Mouse (Mus musculus): ENCODE data around the gene Mrps21. TPM values are rescaled to one million over a fixed set of nuclear protein-coding genes. Genes with fewer than 3 reads are reported as not detected.
A peak's percentile ranks its signal among the peaks of the same experiment; 100 is the strongest.

Gene Mrps21
- total and polyA plus RNA-seq, 3 experiments = 40.2 to 624 (median 190) TPM

GRCm38 (mm10) chr3:95892066-95893052, 21.0 kb upstream of the Mrps21 start:
- DNase-seq (ENCODE audit: low spot score) (no peak), ATAC-seq (ENCODE audit: extremely low read depth, insufficient number of reproducible peaks, low FRiP score, poor library complexity, severe bottlenecking) (no peak)
- TF ChIP-seq GATA1 (IDR thresholded peaks at IDR 0.05; ENCODE audit: borderline replicate concordance, low read length) = no peak
- TF ChIP-seq POLR2AphosphoS5 (IDR thresholded peaks at IDR 0.05; ENCODE audit: insufficient replicate concordance, low read depth, low read length) = no peak
- no peak for TF ChIP-seq GATA2 (IDR thresholded peaks at IDR 0.05; ENCODE audit: borderline replicate concordance, low read depth, low read length)
- no peak for TF ChIP-seq CTCF (IDR thresholded peaks at IDR 0.05; ENCODE audit: low read depth, low read length)
- TF ChIP-seq TAL1 (conservative IDR thresholded peaks at IDR 0.05; ENCODE audit: low read depth, low read length) = no peak
- Histone ChIP-seq H3K4me3 (ENCODE audit: low read depth, low read length) (peak overlapping the region; percentile 11; the same call in 1 of the 2 replicates), H3K36me3 (replicated peaks) (peaks cover 29% of the 10 kb centered on the region), H3K4me1 (ENCODE audit: insufficient read depth, low read depth, low read length) (peaks cover 37% of the 10 kb centered on the region), H3K9me3 (replicated peaks) (no peaks in the 10 kb centered on the region), H3K27me3 (ENCODE audit: insufficient read depth, low read length) (no peaks in the 10 kb centered on the region)

- Histone ChIP-seq H3K27me3 (ENCODE audit: insufficient read depth, low read length) (no peaks in the 10 kb centered on the region), H3K9me3 (replicated peaks) (no peaks in the 10 kb centered on the region), H3K36me3 (replicated peaks) (peaks cover 36% of the 10 kb centered on the region), H3K4me1 (ENCODE audit: insufficient read depth, low read depth, low read length) (peaks cover 37% of the 10 kb centered on the region), H3K4me3 (ENCODE audit: low read depth, low read length) (peak within 1 kb of the TSS; percentile 11; the same call in 1 of the 2 replicates)
- TF ChIP-seq GATA1 (IDR thresholded peaks at IDR 0.05; ENCODE audit: borderline replicate concordance, low read length) (no peak), POLR2AphosphoS5 (IDR thresholded peaks at IDR 0.05; ENCODE audit: insufficient replicate concordance, low read depth, low read length) (no peak), CTCF (IDR thresholded peaks at IDR 0.05; ENCODE audit: low read depth, low read length) (no peak), TAL1 (conservative IDR thresholded peaks at IDR 0.05; ENCODE audit: low read depth, low read length) (no peak), GATA2 (IDR thresholded peaks at IDR 0.05; ENCODE audit: borderline replicate concordance, low read depth, low read length) (no peak)
- no peak for ATAC-seq (ENCODE audit: extremely low read depth, insufficient number of reproducible peaks, low FRiP score, poor library complexity, severe bottlenecking)
- DNase-seq (ENCODE audit: low spot score) = peak; percentile 42
Observed at GRCm38 (mm10) chr3:95891211-95892065, 20.1 kb upstream of the Mrps21 start, which contains the start of gene BC028528. Gene BC028528, minus strand, starts transcription at chr3:95892005.

DNA sequence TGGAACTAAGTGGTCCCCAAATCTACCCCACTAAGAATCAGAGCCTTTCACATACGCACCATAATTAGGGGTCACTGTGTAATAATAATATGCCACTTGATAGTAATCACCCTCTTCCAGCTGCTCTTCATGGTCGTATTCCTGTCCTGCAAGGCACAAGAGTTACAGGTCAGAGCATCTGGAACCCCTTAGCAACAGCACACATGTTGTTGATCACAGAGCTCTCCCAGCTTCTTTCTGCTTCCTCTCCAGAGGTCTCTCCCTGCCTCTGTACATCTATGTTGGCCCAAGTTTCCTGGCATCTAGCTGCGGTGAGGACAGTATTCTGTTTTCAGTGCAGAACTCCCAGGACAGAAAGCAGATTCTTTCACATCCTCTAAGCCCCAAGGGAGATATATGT, 18.3 kb upstream of the Mrps21 start:
- ATAC-seq (ENCODE audit: extremely low read depth, insufficient number of reproducible peaks, low FRiP score, poor library complexity, severe bottlenecking) (no peak), DNase-seq (ENCODE audit: low spot score) (no peak)
- TF ChIP-seq POLR2AphosphoS5 (IDR thresholded peaks at IDR 0.05; ENCODE audit: insufficient replicate concordance, low read depth, low read length) (no peak), TAL1 (conservative IDR thresholded peaks at IDR 0.05; ENCODE audit: low read depth, low read length) (no peak), GATA2 (IDR thresholded peaks at IDR 0.05; ENCODE audit: borderline replicate concordance, low read depth, low read length) (no peak), CTCF (IDR thresholded peaks at IDR 0.05; ENCODE audit: low read depth, low read length) (no peak), GATA1 (IDR thresholded peaks at IDR 0.05; ENCODE audit: borderline replicate concordance, low read length) (no peak)
- H3K4me1 ChIP-seq (ENCODE audit: insufficient read depth, low read depth, low read length) = peaks cover 26% of the 10 kb centered on the region
- peaks cover 38% of the 10 kb centered on the region for H3K36me3 ChIP-seq (replicated peaks)
- no peak overlapping the region for H3K4me3 ChIP-seq (ENCODE audit: low read depth, low read length)
- H3K9me3 ChIP-seq (replicated peaks) = no peaks in the 10 kb centered on the region
- no peaks in the 10 kb centered on the region for H3K27me3 ChIP-seq (ENCODE audit: insufficient read depth, low read length)

DNA sequence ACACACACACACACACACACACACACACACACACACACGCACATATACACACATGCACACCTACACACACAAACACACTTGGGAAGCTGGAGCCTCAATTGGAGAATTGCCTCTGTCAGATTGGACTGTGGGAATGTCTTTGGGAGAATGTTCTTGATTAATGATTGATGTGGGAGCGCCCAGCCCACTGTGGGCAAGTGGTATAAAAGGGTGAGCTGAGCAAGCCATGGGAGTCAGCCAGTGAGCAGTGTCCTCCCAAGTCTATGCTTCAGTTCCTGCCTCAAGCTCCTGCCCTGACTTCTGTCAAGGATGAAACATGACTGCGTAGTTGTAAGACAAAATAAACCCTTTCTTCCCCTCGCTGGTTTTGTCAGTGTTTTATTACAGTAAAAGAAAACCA, 16.3 kb upstream of the Mrps21 start:
- DNase-seq (ENCODE audit: low spot score) = no peak
- peaks cover 48% of the 10 kb centered on the region for H3K36me3 ChIP-seq (replicated peaks)
- no peak for ATAC-seq (ENCODE audit: extremely low read depth, insufficient number of reproducible peaks, low FRiP score, poor library complexity, severe bottlenecking)
- no peaks in the 10 kb centered on the region; the same call in 1 of the 2 replicates for H3K27me3 ChIP-seq (ENCODE audit: insufficient read depth, low read length)
- H3K4me3 ChIP-seq (ENCODE audit: low read depth, low read length) = no peak overlapping the region
- peaks cover 19% of the 10 kb centered on the region for H3K4me1 ChIP-seq (ENCODE audit: insufficient read depth, low read depth, low read length)
- TF ChIP-seq CTCF (IDR thresholded peaks at IDR 0.05; ENCODE audit: low read depth, low read length) (no peak), GATA2 (IDR thresholded peaks at IDR 0.05; ENCODE audit: borderline replicate concordance, low read depth, low read length) (no peak)
- H3K9me3 ChIP-seq (replicated peaks) = peaks cover under 1% of the 10 kb centered on the region

DNA sequence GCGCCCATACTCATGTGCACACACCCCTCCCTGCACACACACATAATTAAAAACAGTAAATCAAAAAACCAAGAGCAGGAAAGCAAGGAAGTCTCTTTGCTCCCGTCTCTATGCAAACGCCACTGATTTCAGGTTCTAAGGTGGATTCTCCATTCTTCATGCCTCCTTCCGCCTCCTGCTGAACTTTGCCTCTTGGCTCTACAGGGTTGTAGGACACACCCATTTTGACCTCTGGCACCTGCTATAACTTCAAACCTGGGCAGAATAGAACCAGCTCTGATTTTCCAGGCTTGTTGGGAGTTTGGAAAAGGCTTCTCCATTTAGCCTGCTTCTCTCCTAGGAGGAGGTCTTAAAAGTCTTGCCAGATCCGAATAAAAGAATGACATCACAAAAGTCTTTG, 13.1 kb upstream of the Mrps21 start:
- DNase-seq (ENCODE audit: low spot score) = no peak
- no peak for ATAC-seq (ENCODE audit: extremely low read depth, insufficient number of reproducible peaks, low FRiP score, poor library complexity, severe bottlenecking)
- Histone ChIP-seq H3K4me1 (ENCODE audit: insufficient read depth, low read depth, low read length) (peaks cover 10% of the 10 kb centered on the region), H3K4me3 (ENCODE audit: low read depth, low read length) (no peak overlapping the region), H3K27me3 (ENCODE audit: insufficient read depth, low read length) (no peaks in the 10 kb centered on the region; the same call in 1 of the 2 replicates), H3K36me3 (replicated peaks) (peaks cover 65% of the 10 kb centered on the region), H3K9me3 (replicated peaks) (peaks cover 8% of the 10 kb centered on the region)
- TF ChIP-seq TAL1 (conservative IDR thresholded peaks at IDR 0.05; ENCODE audit: low read depth, low read length) (no peak), POLR2AphosphoS5 (IDR thresholded peaks at IDR 0.05; ENCODE audit: insufficient replicate concordance, low read depth, low read length) (no peak), GATA1 (IDR thresholded peaks at IDR 0.05; ENCODE audit: borderline replicate concordance, low read length) (no peak), CTCF (IDR thresholded peaks at IDR 0.05; ENCODE audit: low read depth, low read length) (no peak), GATA2 (IDR thresholded peaks at IDR 0.05; ENCODE audit: borderline replicate concordance, low read depth, low read length) (no peak)
